Mouse (Mus musculus): ENCODE measurements around the gene Adcy7. TPM values are rescaled to one million over a fixed set of nuclear protein-coding genes. Genes with fewer than 3 reads are reported as not detected.

Adcy7 gene
- polyA plus RNA-seq, 2 experiments, result 7.3 to 7.9 TPM

DNA sequence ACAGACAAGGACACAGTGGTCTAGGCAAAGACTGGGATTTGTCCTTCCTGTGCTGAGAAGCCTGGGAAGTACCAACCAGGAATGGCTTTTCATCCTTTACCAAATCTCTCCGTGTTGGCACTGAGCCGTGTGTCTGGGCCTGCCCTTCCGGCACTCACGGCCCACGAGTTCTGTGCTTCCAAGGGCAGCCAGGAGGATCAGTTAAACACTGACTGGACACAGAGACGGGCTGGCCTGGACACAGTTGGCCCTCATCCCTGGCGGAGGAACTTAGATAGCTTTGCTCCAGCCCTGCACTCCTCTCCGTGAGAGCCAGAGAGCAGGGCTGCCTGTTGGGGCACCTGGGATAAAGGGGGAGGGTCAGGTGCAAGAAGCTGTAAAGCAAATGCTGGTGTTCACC is 40.8 kb downstream of the Adcy7 start:
- Histone ChIP-seq H3K9me3 (ENCODE audit: control insufficient read depth, low read length) (no peaks in the 10 kb centered on the region), H3K36me3 (ENCODE audit: control insufficient read depth, insufficient read depth, low read length) (no peaks in the 10 kb centered on the region), H3K4me1 (ENCODE audit: control insufficient read depth, insufficient read depth, low read length) (peaks cover 13% of the 10 kb centered on the region; the same call in 1 of the 2 replicates), H3K27ac (replicated peaks; ENCODE audit: low read depth, low read length) (no peak overlapping the region), H3K27me3 (ENCODE audit: control insufficient read depth, insufficient read depth, low read length) (no peaks in the 10 kb centered on the region), H3K9ac (ENCODE audit: low read depth, low read length, severe bottlenecking) (no peak overlapping the region), H3K4me2 (replicated peaks; ENCODE audit: low read depth, low read length, severe bottlenecking) (no peak overlapping the region), H3K4me3 (replicated peaks; ENCODE audit: low read length) (no peak overlapping the region)
- 73% methylated on average over 8 of the region's 8 CpGs for WGBS
- ATAC-seq (ENCODE audit: low FRiP score, low read depth) (no peak), DNase-seq (ENCODE audit: low spot score) (no peak)
- TF ChIP-seq POLR2A (IDR thresholded peaks at IDR 0.05; ENCODE audit: borderline replicate concordance, extremely low read depth, insufficient read depth, insufficient read length), result no peak

- DNase-seq (ENCODE audit: low spot score) (no peak), ATAC-seq (ENCODE audit: low FRiP score, low read depth) (no peak)
- H3K9me3 ChIP-seq (ENCODE audit: control insufficient read depth, low read length), result no peaks in the 10 kb centered on the region
- H3K27me3 ChIP-seq (ENCODE audit: control insufficient read depth, insufficient read depth, low read length), result no peaks in the 10 kb centered on the region
- no peak for TF ChIP-seq POLR2A (IDR thresholded peaks at IDR 0.05; ENCODE audit: borderline replicate concordance, extremely low read depth, insufficient read depth, insufficient read length)
- no peak overlapping the region for H3K9ac ChIP-seq (ENCODE audit: low read depth, low read length, severe bottlenecking)
- no peak overlapping the region for H3K4me3 ChIP-seq (replicated peaks; ENCODE audit: low read length)
- H3K4me2 ChIP-seq (replicated peaks; ENCODE audit: low read depth, low read length, severe bottlenecking), result no peak overlapping the region
- H3K4me1 ChIP-seq (ENCODE audit: control insufficient read depth, insufficient read depth, low read length), result peaks cover 13% of the 10 kb centered on the region; the same call in 1 of the 2 replicates
- no peaks in the 10 kb centered on the region for H3K36me3 ChIP-seq (ENCODE audit: control insufficient read depth, insufficient read depth, low read length)
- 89% methylated on average over 12 of the region's 12 CpGs for WGBS
- H3K27ac ChIP-seq (replicated peaks; ENCODE audit: low read depth, low read length), result no peak overlapping the region
These were observed 41.8 kb downstream of the Adcy7 start for GRCm38 (mm10) chr8:88313991-88314390.

- no peak overlapping the region for H3K9ac ChIP-seq (ENCODE audit: low read depth, low read length, severe bottlenecking)
- H3K4me2 ChIP-seq (replicated peaks; ENCODE audit: low read depth, low read length, severe bottlenecking), result no peak overlapping the region
- no peaks in the 10 kb centered on the region for H3K36me3 ChIP-seq (ENCODE audit: control insufficient read depth, insufficient read depth, low read length)
- DNase-seq (ENCODE audit: low spot score) (no peak), ATAC-seq (ENCODE audit: low FRiP score, low read depth) (no peak)
- WGBS, result over 99% methylated on average over 8 of the region's 8 CpGs
- H3K27me3 ChIP-seq (ENCODE audit: control insufficient read depth, insufficient read depth, low read length), result no peaks in the 10 kb centered on the region
- H3K27ac ChIP-seq (replicated peaks; ENCODE audit: low read depth, low read length), result no peak overlapping the region
- no peak for TF ChIP-seq POLR2A (IDR thresholded peaks at IDR 0.05; ENCODE audit: borderline replicate concordance, extremely low read depth, insufficient read depth, insufficient read length)
- H3K4me1 ChIP-seq (ENCODE audit: control insufficient read depth, insufficient read depth, low read length), result peaks cover 13% of the 10 kb centered on the region; the same call in 1 of the 2 replicates
- no peak overlapping the region for H3K4me3 ChIP-seq (replicated peaks; ENCODE audit: low read length)
- H3K9me3 ChIP-seq (ENCODE audit: control insufficient read depth, low read length), result no peaks in the 10 kb centered on the region
These were observed 43.1 kb downstream of the Adcy7 start for GRCm38 (mm10) chr8:88315302-88315701.

DNA sequence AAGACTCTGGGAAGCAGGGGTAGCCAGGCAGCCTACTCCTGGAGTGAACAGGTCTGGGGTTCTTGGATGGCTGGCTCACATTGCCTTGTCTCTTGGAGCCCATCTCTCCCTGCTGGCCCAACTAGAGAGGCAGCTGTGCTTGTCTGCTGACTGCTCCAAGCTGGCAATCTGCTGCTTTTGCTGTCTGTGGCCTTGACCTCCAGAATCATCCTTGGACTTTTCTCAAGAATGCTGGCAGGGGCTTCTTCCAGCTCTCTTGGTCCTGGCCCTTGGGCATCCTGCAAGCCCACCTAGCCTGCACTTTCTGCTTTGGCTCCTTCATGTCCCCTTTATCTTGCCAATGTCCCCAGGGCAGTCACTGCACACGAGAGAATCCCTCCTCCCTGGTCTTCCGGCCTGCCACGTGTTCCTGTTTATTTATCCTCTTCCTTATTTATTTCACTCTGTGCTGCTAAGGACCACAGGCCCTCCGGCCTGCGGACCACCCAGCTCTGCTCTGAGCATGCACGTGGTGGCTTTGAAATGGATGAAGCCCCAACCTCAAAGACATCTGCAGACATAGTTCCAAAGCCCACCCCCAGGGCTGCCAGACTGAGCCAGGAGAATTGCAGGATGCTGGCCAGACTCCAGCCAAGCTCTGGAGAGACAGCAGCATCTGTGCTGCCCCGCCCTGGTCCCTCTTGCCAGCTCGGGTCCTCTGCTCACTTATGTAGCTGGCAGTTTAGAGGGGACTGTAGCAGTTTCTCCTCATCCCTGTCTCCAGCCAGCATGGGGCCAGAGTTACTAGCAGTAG is 44.1 kb downstream of the Adcy7 start:
- Histone ChIP-seq H3K4me3 (replicated peaks; ENCODE audit: low read length) (no peak overlapping the region), H3K36me3 (ENCODE audit: control insufficient read depth, insufficient read depth, low read length) (no peaks in the 10 kb centered on the region), H3K4me1 (ENCODE audit: control insufficient read depth, insufficient read depth, low read length) (peaks cover 13% of the 10 kb centered on the region; the same call in 1 of the 2 replicates), H3K4me2 (replicated peaks; ENCODE audit: low read depth, low read length, severe bottlenecking) (no peak overlapping the region), H3K27ac (replicated peaks; ENCODE audit: low read depth, low read length) (0 out of 2 replicates have a peak overlapping the region, but pooled peaks have one; percentile 22), H3K9ac (ENCODE audit: low read depth, low read length, severe bottlenecking) (no peak overlapping the region), H3K9me3 (ENCODE audit: control insufficient read depth, low read length) (no peaks in the 10 kb centered on the region), H3K27me3 (ENCODE audit: control insufficient read depth, insufficient read depth, low read length) (no peaks in the 10 kb centered on the region)
- no peak for TF ChIP-seq POLR2A (IDR thresholded peaks at IDR 0.05; ENCODE audit: borderline replicate concordance, extremely low read depth, insufficient read depth, insufficient read length)
- DNase-seq (ENCODE audit: low spot score) (peak; percentile 78), ATAC-seq (ENCODE audit: low FRiP score, low read depth) (peak; percentile 70; the same call in 1 of the 2 replicates)
- WGBS, result 14% methylated on average over 8 of the region's 8 CpGs

DNA sequence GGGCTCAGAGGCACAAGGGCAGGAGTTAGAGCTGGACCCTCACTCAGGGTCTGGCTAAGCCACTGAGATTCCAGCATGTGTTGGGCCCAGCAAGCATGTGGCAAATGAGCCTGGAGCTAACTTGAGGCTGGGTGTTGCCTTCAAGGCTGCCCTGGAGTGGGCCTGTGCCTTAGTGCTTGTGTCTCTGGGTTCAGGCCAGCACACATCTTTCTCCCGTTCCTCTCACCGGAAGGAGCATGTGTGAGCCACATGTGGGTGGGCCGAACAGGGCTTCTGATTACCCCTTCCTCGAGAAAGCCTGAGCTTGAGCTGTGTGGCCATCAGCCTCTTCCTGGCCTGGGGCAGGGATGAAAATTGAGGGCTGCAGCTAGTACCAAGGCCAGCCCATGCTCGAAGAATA is 45.1 kb downstream of the Adcy7 start:
- 27% methylated on average over 5 of the region's 5 CpGs for WGBS
- H3K9ac ChIP-seq (ENCODE audit: low read depth, low read length, severe bottlenecking), result no peak overlapping the region
- H3K4me2 ChIP-seq (replicated peaks; ENCODE audit: low read depth, low read length, severe bottlenecking), result no peak overlapping the region

More for the DNA sequence above, 45.1 kb downstream of the Adcy7 start:
- H3K9me3 ChIP-seq (ENCODE audit: control insufficient read depth, low read length), result no peaks in the 10 kb centered on the region
- DNase-seq (ENCODE audit: low spot score) (no peak), ATAC-seq (ENCODE audit: low FRiP score, low read depth) (no peak)
- H3K27me3 ChIP-seq (ENCODE audit: control insufficient read depth, insufficient read depth, low read length), result no peaks in the 10 kb centered on the region
- H3K4me3 ChIP-seq (replicated peaks; ENCODE audit: low read length), result no peak overlapping the region
- peaks cover 13% of the 10 kb centered on the region; the same call in 1 of the 2 replicates for H3K4me1 ChIP-seq (ENCODE audit: control insufficient read depth, insufficient read depth, low read length)
- no peak for TF ChIP-seq POLR2A (IDR thresholded peaks at IDR 0.05; ENCODE audit: borderline replicate concordance, extremely low read depth, insufficient read depth, insufficient read length)
- 0 out of 2 replicates have a peak overlapping the region, but pooled peaks have one; percentile 22 for H3K27ac ChIP-seq (replicated peaks; ENCODE audit: low read depth, low read length)
- no peaks in the 10 kb centered on the region for H3K36me3 ChIP-seq (ENCODE audit: control insufficient read depth, insufficient read depth, low read length)

Measured in limb, embryonic 14.5 days (tissue).